Mouse (Mus musculus) erythroblast, embryonic 14.5 days (primary cell): Measurements from ENCODE around the gene Rab11fip3.

Experiments
- GATA1 ChIP-seq: IDR thresholded peaks from 2 replicates; pipeline ENCODE4 v1.6.1; 2012; ENCODE audit warnings: low read length, inconsistent platforms, mixed read lengths
- TAL1 ChIP-seq: IDR thresholded peaks from 3 replicates; pipeline ENCODE4 v1.6.1; 2012; ENCODE audit warnings: low read length, inconsistent platforms, mixed read lengths

DNA sequence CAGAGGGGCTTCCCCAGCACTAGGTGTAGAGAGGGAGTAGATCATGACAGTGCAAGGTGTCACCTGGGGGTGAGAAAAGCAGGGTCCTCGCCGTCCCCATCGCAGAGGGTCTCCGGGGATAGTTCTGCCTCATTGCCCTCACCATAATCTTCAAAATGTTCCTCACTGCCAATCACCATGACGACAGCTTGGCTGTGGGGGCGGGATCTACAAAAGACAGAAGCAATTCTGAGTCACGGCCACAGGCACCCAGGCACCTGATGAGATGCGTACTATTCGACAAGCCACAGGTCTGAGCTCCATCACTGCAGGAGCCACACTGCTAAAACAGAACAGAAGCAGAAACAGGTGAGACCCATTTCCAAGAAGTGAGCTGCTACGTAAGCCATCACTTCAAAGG lies 55.6 kb downstream of the Rab11fip3 start:
- no peak for TF ChIP-seq GATA1
- TF ChIP-seq TAL1 = no peak
